Mouse (Mus musculus) c-Kit-positive CD71-positive TER-119-positive erythroid progenitor cells, embryonic 14.5 days (primary cell): ENCODE results near the gene Ralgds.
"Not testable (repeated sequence)": the region's sequence is repeated elsewhere in the genome, so short reads cannot be mapped to it uniquely, and the experiment has no call there.

Source experiments
- DNase-seq: peaks from one replicate; pipeline ENCODE4 v3.0.0-alpha.2; 2013; ENCODE audit warnings: low spot score

Gene Ralgds

DNA sequence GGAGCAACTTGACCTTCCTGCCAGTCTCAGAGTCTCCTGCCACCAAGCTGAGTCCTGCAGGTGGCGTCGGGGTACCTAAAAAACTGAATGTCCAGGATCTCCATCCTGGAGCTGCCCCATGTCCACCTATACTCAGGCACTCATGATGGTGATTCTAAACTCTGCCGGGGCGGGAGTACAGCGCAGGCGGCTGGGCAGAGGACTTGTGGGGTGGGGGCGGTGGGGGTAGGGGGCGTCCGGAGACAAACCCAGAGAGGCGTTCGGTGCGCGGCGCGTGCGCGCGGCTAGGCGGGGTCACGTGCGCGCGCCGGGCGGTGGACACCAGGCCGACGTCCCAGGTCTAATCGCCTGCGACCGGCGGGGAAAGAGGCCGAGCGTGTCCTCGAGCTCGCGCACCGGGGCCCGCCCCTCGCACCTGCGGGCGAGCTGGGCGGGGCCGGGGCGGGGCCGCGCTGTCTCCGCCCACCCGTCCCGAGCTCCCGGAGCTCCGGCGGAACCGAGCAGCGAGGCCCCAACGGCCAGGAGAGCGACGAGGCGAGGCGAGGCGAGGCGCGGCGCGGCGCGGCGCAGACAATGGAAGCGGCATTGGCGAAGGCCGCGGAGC lies at the start of gene Ralgds:
Ralgds (plus strand) TSS at position 328 of the 604 bp plus-strand sequence.
- DNase-seq, result no peak

DNA sequence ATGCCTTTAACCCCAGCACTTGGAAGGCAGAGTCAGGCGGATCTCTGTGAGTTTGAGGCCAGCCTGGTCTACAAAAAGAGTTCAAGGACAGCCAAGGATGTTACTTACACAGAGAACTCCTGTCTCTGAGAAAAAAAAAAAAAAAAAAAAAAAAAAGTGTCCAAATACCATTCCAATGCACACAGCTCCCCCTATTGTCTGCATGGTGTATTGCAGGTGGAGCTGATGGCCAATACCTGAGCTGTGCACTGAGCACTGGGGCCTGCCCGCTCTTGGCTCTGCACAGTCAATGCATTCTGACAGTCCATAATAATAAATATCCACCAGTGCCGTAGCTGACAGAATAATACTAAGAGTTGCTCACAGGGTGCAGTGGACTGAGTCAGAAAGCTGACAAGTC lies 49.0 kb upstream of the Ralgds start:
- DNase-seq, result peak; percentile 65

GRCm38 (mm10) chr2:28464919-28465318 lies 48.0 kb upstream of the Ralgds start:
- DNase-seq, result no peak

DNA sequence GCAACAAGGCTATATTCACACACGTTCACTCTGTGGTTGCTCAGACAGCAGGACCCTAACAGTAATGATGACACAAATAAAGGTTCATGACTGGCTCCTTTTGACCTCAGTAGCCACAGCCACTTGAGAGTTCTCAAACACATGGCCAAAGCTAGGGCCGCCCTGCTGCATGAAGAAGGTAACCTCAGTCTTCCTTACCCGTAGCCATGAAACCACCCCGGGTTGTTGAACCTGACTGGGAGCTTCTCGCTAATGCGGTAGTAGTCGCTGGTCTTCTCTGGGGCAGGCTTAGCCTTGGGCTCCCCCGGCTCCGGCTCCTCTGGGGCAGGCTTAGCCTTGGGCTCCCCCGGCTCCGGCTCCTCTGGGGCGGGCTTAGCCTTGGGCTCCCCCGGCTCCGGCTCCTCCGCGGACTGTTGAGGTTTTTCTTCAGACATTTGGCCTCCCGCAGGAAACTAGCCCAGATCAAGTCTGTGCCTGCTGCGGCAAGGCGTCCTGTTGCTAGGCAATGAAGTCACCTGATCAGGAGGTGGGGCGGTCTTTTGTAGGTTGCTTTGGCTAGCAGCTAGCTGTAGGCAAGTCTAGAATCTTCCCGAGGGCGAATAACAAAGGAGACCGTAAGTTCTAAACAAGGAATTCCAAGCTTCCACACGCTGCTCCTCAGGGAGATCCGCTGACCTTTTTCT lies 46.9 kb upstream of the Ralgds start, which contains the start of gene 1700007K13Rik:
1700007K13Rik (minus strand) TSS at position 497 of the 683 bp plus-strand sequence.
- peak; percentile 34 for DNase-seq

DNA sequence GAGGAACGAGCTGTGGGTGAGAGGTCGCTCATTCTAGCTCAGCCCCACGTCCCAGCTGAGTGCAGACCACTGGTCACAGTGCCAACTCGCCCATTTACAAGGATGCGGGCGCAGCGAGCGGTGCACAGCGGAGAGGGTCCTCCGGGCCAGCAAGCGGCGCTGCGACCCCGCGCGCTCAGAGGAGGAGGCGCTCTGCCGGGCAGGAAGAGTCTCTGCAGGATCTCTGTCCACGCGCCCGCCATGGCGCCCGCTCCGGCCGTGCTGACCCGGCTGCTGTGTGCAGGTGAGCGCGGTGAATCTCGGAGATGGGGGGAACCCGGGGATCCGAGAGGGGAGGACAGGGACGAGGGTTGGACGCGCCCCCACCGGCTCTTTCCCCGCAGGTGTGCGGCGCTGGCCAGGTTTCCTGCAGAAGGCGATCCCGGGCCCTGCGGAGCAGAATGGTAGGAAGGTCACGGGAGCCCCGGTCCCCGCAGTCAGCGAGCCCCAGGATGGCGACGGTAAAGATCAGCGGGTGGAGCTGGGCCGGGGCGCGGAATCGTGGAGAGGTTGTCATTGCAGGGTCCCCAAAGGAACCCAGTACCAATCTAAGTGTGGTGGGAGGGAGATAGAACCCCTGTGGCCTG lies 45.0 kb upstream of the Ralgds start, which contains the start of gene Mrps2:
Mrps2 (plus strand) TSS at position 207 of the 626 bp plus-strand sequence.
- DNase-seq, result peak; percentile 68

DNA sequence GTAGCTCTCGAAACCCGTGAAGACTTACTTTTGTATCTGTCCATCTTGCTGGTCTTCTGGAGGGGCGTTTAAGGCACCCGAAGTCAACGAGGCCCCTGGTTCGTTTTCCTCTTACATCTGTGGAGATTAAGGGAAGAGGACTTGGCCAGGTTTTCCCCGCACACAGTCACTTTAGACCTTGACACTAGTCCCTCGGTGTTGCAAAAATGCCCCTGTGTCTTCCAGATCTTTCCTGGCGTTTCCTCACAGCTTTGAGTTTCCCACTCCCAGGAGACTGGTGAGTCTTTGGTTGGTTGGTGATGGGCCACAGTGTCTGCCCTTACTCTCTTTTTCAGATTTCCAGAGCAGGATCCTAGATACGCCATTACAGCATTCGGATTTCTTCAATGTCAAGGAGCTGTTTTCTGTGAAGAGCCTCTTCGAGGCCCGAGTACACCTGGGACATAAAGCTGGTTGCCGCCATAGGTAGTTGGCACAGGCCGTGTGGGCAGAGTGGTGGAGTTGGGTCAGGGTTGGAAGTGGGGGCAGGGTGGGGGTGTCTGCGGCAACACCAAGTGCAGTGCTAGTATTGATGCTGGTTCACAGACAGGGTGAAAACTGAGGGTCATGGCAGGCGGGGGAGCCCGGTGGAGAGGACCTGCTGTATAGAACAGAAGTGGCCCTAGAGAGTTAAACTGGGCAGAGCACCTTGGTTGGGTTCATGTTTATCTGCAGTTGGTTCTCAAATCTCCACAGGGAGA lies 44.3 kb upstream of the Ralgds start:
- peak; percentile 9 for DNase-seq

GRCm38 (mm10) chr2:28469461-28469860 lies 43.5 kb upstream of the Ralgds start:
- DNase-seq, result no peak

- DNase-seq, result no peak
Observed at GRCm38 (mm10) chr2:28470591-28470990, 42.3 kb upstream of the Ralgds start.

- DNase-seq, result not testable (repeated sequence)
Observed at GRCm38 (mm10) chr2:28472011-28472410, 40.9 kb upstream of the Ralgds start.

- not testable (repeated sequence) for DNase-seq
Observed at GRCm38 (mm10) chr2:28477993-28478392, 34.9 kb upstream of the Ralgds start.

- no peak for DNase-seq
Observed at GRCm38 (mm10) chr2:28479208-28480204, 33.4 kb upstream of the Ralgds start.

DNA sequence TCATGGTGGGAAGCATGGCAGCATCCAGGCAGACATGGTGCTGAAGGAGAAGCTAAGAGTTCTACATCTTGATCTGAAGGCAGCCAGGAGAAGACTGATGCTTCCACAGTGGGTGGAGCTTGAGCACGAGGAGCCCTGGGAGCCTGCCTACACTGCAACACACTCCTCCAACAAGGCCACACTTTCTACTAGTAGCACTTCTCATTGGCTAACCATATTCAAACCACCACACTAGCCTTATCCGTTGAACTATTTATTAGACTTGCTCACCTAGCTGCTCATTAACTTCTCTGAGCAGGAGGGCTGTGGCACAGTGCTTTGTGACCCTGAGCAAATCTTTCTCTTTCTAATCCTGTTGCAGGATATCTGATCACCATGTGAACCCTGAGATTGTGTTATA lies 29.1 kb upstream of the Ralgds start:
- DNase-seq, result no peak

DNA sequence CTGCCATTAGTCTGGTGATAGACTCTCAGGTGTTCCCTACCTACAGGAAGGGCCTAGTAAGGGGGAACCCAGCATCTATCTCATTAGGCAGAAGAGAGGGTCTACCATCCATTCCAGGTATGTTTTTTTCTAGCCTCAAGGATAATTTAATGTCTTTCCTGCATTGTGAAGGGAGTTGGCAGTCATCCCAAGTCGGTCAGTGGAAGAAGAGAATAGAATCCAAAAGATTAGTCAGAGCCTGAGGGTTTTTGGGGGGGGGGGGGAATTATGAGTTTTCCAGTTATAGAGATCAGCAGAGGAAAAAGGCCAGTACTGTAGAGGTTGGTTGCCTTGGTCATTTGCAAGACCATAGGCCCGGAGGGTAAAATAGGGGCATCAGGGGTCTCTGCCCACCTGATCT lies 18.4 kb upstream of the Ralgds start:
- no peak for DNase-seq

DNA sequence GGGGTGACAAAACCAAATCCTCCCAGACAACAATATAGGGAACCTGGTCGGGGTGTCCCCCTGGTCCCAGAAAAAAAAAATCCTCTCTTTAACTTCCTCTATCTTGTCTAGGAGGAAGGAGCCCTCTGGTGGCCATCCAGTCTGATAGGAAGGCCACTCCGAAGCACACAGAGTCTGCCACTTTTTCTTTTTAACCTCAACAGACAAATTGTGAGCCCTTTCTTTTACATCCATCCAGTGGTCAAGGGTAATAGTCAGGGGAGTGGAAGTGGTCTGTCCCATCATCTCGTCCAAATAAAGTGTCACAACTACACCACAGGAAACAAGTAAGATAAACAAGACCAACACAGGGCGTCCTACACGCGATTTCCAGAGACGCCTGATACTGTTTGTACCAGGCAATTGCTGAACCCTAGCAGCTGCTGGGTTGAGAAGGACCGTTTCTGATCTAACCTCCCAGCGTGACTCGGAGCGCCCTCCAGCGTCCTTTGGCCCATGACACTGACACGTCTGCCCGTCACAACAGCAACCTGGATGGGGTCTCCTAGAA lies 17.6 kb upstream of the Ralgds start:
- DNase-seq, result no peak

DNA sequence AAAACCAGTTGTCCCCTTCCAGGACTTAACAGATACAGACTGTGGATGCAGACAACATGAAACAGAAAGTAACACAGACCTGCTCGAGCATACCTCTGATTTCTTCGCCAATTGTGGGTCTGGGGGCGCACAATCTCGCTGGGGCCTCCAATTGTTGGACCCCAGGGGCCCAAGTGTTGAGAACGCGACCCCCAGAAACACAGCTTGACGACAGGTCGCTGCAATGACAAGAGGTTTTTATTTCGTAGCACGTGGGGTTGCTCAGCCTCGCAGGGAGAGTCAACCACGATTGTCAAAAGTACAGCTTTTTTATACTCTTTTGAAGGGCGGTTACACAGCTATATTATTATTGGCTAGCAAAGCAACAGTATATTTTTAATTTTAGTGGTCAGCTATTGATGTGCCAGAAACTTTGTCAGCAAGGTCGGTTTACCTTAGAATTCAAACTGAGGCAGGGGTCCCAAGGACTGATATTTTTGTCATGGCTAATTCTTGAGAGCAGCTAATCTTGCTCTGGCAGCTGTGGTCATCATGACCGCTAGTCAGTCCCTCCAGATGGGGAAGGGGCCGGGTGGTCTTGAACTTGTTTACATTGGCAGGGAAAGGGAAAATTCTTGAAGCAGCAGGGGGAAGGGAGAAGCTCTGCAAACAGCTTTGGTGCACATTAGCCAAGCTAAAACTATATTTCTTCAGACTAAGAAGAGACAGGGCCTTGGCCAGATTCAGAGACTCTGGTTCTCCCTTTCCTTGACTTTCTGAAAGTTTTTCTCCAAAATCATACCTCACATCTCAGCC lies 16.9 kb upstream of the Ralgds start:
- no peak for DNase-seq

GRCm38 (mm10) chr2:28496671-28497070 lies 16.3 kb upstream of the Ralgds start, which contains the start of gene Gbgt1:
Gene Gbgt1 (plus strand): TSS chr2:28496891.
- no peak for DNase-seq

GRCm38 (mm10) chr2:28497561-28497960 lies 15.4 kb upstream of the Ralgds start:
- no peak for DNase-seq

DNA sequence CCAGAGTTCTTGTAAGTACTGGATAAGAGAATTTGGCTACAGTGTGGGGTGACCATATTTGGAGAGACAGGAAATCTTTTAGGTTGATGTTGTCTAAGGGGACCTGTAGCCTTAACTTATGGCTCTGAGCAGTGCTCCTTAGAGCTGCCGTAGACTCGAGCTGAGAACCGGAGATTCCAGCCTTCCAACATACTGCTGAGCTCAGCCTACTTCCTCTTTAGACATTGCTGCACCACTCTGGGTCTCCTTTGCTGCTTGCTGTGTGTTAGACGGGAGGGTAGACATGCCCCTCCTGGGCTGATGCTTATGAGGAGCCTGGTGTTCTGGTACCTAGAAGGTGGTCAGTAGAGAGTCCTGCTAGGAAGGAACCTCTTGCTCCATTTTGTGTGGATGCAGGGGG lies 14.5 kb upstream of the Ralgds start:
- DNase-seq, result no peak

- DNase-seq, result no peak
Observed at GRCm38 (mm10) chr2:28502987-28503386, 9.9 kb upstream of the Ralgds start.

DNA sequence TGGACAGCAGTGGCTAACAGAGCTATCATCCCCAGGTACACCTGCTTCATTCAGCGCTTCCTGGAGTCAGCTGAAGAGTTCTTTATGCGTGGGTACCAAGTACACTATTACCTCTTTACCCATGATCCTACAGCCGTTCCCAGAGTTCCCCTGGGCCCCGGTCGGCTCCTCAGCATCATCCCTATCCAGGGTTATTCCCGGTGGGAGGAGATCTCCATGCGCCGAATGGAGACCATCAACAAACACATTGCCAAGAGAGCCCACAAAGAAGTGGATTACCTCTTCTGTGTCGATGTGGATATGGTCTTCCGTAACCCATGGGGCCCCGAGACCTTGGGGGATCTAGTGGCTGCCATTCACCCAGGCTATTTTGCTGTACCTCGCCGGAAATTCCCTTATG lies 8.2 kb upstream of the Ralgds start:
- no peak for DNase-seq
